Mouse (Mus musculus): ENCODE results near the gene Henmt1. TPM values are rescaled to one million over a fixed set of nuclear protein-coding genes. Genes with fewer than 3 reads are reported as not detected.

Henmt1 gene
- 2.5 and 4.0 TPM in 2 replicates for polyA plus RNA-seq (2015; fragmentation: Nextera tagmentation; extraction: Ambion mirVana)

DNA sequence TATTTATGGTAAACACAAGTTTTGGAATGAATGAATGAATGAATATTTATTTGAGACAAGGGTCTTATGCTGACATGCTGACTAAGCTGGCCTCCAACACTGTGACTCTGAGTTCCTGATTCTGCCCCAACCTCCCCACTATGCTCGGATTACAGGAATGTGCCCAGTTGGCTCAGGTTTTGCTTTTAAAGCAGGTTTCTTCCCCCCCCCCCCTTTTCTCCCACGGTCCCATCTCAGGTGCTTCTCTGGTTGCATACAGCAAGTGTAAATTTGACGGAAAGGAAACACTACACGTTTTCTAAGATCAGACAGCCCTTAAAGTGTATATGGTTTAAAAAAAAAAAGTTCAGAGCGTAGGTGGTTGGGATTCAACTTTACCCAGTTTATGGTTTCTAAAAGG lies at the start of gene Henmt1:
Gene Henmt1, plus strand, starts transcription at position 301 of the 400 bp plus-strand sequence.

GRCm38 (mm10) chr3:108889908-108890307 lies 49.8 kb upstream of the Henmt1 start, which contains the start of gene Fndc7:
Gene Fndc7 (minus strand): TSS chr3:108890008.

GRCm38 (mm10) chr3:108911548-108912413 lies 27.9 kb upstream of the Henmt1 start, which contains the start of gene Prpf38b:
Gene Prpf38b (minus strand): TSS chr3:108911727.

GRCm38 (mm10) chr3:108940001-108940633 lies 444 bp downstream of the Henmt1 start, which contains the start of gene Gm9857:
Gene Gm9857 (minus strand): TSS chr3:108940445.

Other genes starting within 250 kb of the Henmt1 start
- gene Gpsm2, start 217.6 kb upstream of the Henmt1 start, polyA plus RNA-seq (2015; fragmentation: Nextera tagmentation; extraction: Ambion mirVana): 16.1 and 18.6 TPM in 2 replicates
- gene Aknad1, start 200.2 kb upstream of the Henmt1 start, polyA plus RNA-seq (2015; fragmentation: Nextera tagmentation; extraction: Ambion mirVana): not detected in 2 replicates
- 13.9 and 16.9 TPM in 2 replicates for gene Stxbp3, start 99.3 kb upstream of the Henmt1 start, polyA plus RNA-seq (2015; fragmentation: Nextera tagmentation; extraction: Ambion mirVana)
- gene Fndc7, start 49.9 kb upstream of the Henmt1 start, polyA plus RNA-seq (2015; fragmentation: Nextera tagmentation; extraction: Ambion mirVana): not detected in 2 replicates
- gene Prpf38b, start 28.1 kb upstream of the Henmt1 start, polyA plus RNA-seq (2015; fragmentation: Nextera tagmentation; extraction: Ambion mirVana): 41.8 and 42.1 TPM in 2 replicates
- 1.5 and 1.7 TPM in 2 replicates for gene Gm9857, start 572 bp downstream of the Henmt1 start, polyA plus RNA-seq (2015; fragmentation: Nextera tagmentation; extraction: Ambion mirVana)
- gene Fam102b, start 87.7 kb downstream of the Henmt1 start, polyA plus RNA-seq (2015; fragmentation: Nextera tagmentation; extraction: Ambion mirVana): 23.9 and 27.0 TPM in 2 replicates
- gene Slc25a54, start 140.6 kb downstream of the Henmt1 start, polyA plus RNA-seq (2015; fragmentation: Nextera tagmentation; extraction: Ambion mirVana): not detected in 2 replicates
- 2.3 and 3.4 TPM in 2 replicates for gene Slc25a24, start 183.3 kb downstream of the Henmt1 start, polyA plus RNA-seq (2015; fragmentation: Nextera tagmentation; extraction: Ambion mirVana)